Mouse (Mus musculus) myocyte (in vitro differentiated cells): ENCODE measurements around the gene Mrpl38.

Experiments used
- MAX ChIP-seq: IDR thresholded peaks from one replicate; pipeline ENCODE4 v1.6.1; 2011; ENCODE audit warnings: low read depth, mild to moderate bottlenecking, control low read depth
- MYOG ChIP-seq, 3 experiments: IDR thresholded peaks; one replicate each; pipeline ENCODE4 v1.6.1; 2011; ENCODE audit warnings: control low read depth in 2 of 3, low read depth in 2 of 3, mild to moderate bottlenecking in 2 of 3; ENCODE audit not compliant: insufficient read length in 2 of 3, control insufficient read depth in 1 of 3, insufficient read depth in 1 of 3
- POLR2A ChIP-seq: IDR thresholded peaks from one replicate; pipeline ENCODE4 v1.6.1; 2011; ENCODE audit warnings: low read depth, mild to moderate bottlenecking, control low read depth, moderate library complexity; ENCODE audit not compliant: insufficient read length
- POLR2AphosphoS2 ChIP-seq: IDR thresholded peaks from one replicate; pipeline ENCODE4 v1.6.1; 2011; ENCODE audit warnings: low read depth, control low read depth; ENCODE audit not compliant: insufficient read length
- USF1 ChIP-seq: IDR thresholded peaks from one replicate; pipeline ENCODE4 v1.6.1; 2011; ENCODE audit warnings: low read depth, mild to moderate bottlenecking, control low read depth, moderate library complexity

- TF ChIP-seq USF1: no peak
- no peak for TF ChIP-seq POLR2A
- no peak for TF ChIP-seq MYOG (IDR thresholded peaks at IDR 0.05; ENCODE audit: control insufficient read depth in 1 of 3, insufficient read depth in 1 of 3, insufficient read length in 2 of 3, low read depth in 2 of 3)
- TF ChIP-seq MAX: no peak
- TF ChIP-seq POLR2AphosphoS2: no peak
These were observed 7.8 kb upstream of the Mrpl38 start for GRCm38 (mm10) chr11:116146294-116146985.
